Mouse (Mus musculus): ENCODE measurements around the gene Stmn3.

GRCm38 (mm10) chr2:181276766-181277165 is 37.5 kb downstream of the Stmn3 start:
- TF ChIP-seq CTCF (IDR thresholded peaks at IDR 0.05; ENCODE audit: control insufficient read depth, insufficient read depth, insufficient replicate concordance, low read depth, low read length) (no peak), POLR2A (IDR thresholded peaks at IDR 0.05; ENCODE audit: control insufficient read depth, low read depth, low read length) (no peak)

Measured in testis, adult 2 months (tissue).